Mouse (Mus musculus) olfactory bulb, adult 2 months (tissue): ENCODE measurements around the gene Izumo4. TPM values are rescaled to one million over a fixed set of nuclear protein-coding genes. Genes with fewer than 3 reads are reported as not detected.

Source experiments
- H3K27ac ChIP-seq: fragments of 200-500 bp; 2 replicates; pipeline ENCODE4 v1.5.1; 2012; ENCODE audit warnings: low read depth, low read length; ENCODE audit not compliant: insufficient read depth
- H3K4me1 ChIP-seq: fragments of 200-500 bp; 2 replicates; pipeline ENCODE4 v1.6.1; 2012; ENCODE audit warnings: low read length; ENCODE audit not compliant: control insufficient read depth, insufficient read depth
- H3K4me3 ChIP-seq: fragments of 200-500 bp; 2 replicates; pipeline ENCODE4 v1.5.1; 2012; ENCODE audit warnings: mild to moderate bottlenecking, low read depth, low read length, moderate library complexity; ENCODE audit not compliant: insufficient read depth
- CTCF ChIP-seq: fragments of 200-500 bp; IDR thresholded peaks from 2 replicates; pipeline ENCODE4 v1.5.1; 2012; ENCODE audit warnings: low read depth, mild to moderate bottlenecking, low read length, moderate library complexity; ENCODE audit not compliant: insufficient read depth
- POLR2A ChIP-seq: fragments of 200-500 bp; IDR thresholded peaks from 2 replicates; pipeline ENCODE4 v1.6.1; 2012; ENCODE audit warnings: mild to moderate bottlenecking, low read depth, low read length, moderate library complexity; ENCODE audit not compliant: insufficient read depth
- WGBS: fragments of 180-500 bp; shearing (Covaris S2); methylation state at CpG from one replicate; pipeline ENCODE4 v1.1.7; 2018; 5-methylcytosine and 5-hydroxymethylcytosine counted together
- polyA plus RNA-seq: library from polyadenylated mRNA; stranded (reverse); fragments of >200 nt; gene quantifications from 2 replicates; pipeline ENCODE4 v1.2.4, GENCODE M21; 2012; ENCODE audit warnings: low replicate concordance; ENCODE audit not compliant: missing spikeins, insufficient read depth, insufficient read length

Gene Izumo4
- polyA plus RNA-seq, 1 experiment, result not detected

- Histone ChIP-seq H3K4me1 (peaks cover 22% of the 10 kb centered on the region), H3K27ac (no peak overlapping the region), H3K4me3 (no peak overlapping the region)
- 23% methylated on average over 1 of the region's 1 CpGs for WGBS
- TF ChIP-seq POLR2A, result no peak
- no peak for TF ChIP-seq CTCF
Observed at GRCm38 (mm10) chr10:80738657-80739056, 36.7 kb downstream of the Izumo4 start.

GRCm38 (mm10) chr10:80741146-80741545, 39.2 kb downstream of the Izumo4 start:
- Histone ChIP-seq H3K4me1 (peaks cover 20% of the 10 kb centered on the region), H3K27ac (no peak overlapping the region), H3K4me3 (peak overlapping the region; percentile 80)
- WGBS, result 4% methylated on average over 5 of the region's 5 CpGs
- TF ChIP-seq POLR2A, result no peak
- TF ChIP-seq CTCF, result no peak

DNA sequence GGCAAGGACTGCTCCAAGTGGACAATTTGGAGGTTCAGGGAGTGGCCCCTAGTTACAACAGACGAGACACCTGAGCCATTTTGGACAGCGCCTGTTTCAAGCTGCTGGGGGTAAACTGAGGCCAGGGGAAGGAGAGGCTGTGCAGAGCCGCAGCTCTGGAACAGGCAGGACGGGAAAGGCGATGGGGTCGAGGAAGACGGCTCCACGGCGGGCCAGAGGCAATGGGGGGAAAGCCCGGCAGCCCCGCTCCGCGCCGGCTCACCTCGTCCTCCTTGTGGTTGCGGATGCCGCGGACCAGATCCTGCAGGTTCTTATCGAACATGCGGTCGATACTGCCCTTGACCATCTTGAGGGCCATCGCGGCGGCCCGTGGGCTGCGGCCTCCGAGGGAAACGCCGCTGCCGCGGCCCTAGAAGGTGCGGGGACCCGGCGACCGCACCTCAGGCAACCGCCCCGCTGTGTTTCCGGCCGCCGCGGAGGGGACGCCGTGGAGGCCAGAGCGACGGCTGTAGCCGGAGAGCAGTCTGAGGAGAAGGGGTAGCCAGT, 39.7 kb downstream of the Izumo4 start:
- TF ChIP-seq POLR2A, result no peak
- no peak for TF ChIP-seq CTCF
- WGBS, result 0% methylated on average over 46 of the region's 46 CpGs
- H3K4me1 ChIP-seq, result peaks cover 18% of the 10 kb centered on the region
- H3K27ac ChIP-seq, result peak overlapping the region; percentile 29
- H3K4me3 ChIP-seq, result peak overlapping the region; percentile 80

GRCm38 (mm10) chr10:80742180-80742978, 40.4 kb downstream of the Izumo4 start, which contains the start of gene Ap3d1:
Gene Ap3d1, minus strand, starts transcription at chr10:80742264.
- TF ChIP-seq CTCF, result no peak
- peak; percentile 68; the same call in 1 of the 2 replicates for TF ChIP-seq POLR2A
- Histone ChIP-seq H3K27ac (peak within 1 kb of the TSS; percentile 29), H3K4me3 (peak within 1 kb of the TSS; percentile 80), H3K4me1 (peaks cover 12% of the 10 kb centered on the region)
- under 1% methylated on average over 24 of the region's 25 CpGs for WGBS

GRCm38 (mm10) chr10:80744262-80744661, 42.3 kb downstream of the Izumo4 start:
- H3K4me3 ChIP-seq, result no peak overlapping the region
- 55% methylated on average over 5 of the region's 5 CpGs for WGBS
- H3K4me1 ChIP-seq, result peaks cover 16% of the 10 kb centered on the region
- TF ChIP-seq POLR2A (no peak), CTCF (no peak)
- H3K27ac ChIP-seq, result no peak overlapping the region

- WGBS, result 12% methylated on average over 3 of the region's 3 CpGs
- H3K27ac ChIP-seq, result no peak overlapping the region
- H3K4me1 ChIP-seq, result peaks cover 24% of the 10 kb centered on the region
- no peak overlapping the region for H3K4me3 ChIP-seq
- peak; percentile 59; the same call in 1 of the 2 replicates for TF ChIP-seq CTCF
- TF ChIP-seq POLR2A, result no peak
Observed at GRCm38 (mm10) chr10:80747410-80747809, 45.4 kb downstream of the Izumo4 start.

DNA sequence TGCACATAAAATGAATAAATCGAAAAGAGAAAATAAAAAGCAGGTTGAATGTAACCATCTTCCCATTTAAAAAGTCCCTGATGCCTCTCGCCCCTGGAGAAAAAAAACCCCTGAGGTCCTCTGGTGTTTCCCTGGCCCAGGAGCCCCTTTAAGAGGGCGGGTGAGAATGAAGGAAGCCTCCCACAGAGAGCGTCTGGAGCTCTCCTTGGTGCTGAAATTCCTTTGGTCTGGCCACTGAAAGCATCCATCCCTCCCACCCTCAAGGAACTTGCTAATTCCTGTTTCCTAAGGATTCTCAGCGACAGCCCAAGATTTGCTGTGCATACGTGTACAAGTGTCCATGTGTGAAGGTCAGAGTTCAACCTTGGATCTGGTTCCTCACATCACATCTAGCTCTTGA, 46.6 kb downstream of the Izumo4 start:
- WGBS, result 30% methylated on average over 6 of the region's 6 CpGs
- no peak for TF ChIP-seq CTCF
- TF ChIP-seq POLR2A, result no peak
- Histone ChIP-seq H3K4me1 (peaks cover 23% of the 10 kb centered on the region), H3K4me3 (no peak overlapping the region), H3K27ac (no peak overlapping the region)

DNA sequence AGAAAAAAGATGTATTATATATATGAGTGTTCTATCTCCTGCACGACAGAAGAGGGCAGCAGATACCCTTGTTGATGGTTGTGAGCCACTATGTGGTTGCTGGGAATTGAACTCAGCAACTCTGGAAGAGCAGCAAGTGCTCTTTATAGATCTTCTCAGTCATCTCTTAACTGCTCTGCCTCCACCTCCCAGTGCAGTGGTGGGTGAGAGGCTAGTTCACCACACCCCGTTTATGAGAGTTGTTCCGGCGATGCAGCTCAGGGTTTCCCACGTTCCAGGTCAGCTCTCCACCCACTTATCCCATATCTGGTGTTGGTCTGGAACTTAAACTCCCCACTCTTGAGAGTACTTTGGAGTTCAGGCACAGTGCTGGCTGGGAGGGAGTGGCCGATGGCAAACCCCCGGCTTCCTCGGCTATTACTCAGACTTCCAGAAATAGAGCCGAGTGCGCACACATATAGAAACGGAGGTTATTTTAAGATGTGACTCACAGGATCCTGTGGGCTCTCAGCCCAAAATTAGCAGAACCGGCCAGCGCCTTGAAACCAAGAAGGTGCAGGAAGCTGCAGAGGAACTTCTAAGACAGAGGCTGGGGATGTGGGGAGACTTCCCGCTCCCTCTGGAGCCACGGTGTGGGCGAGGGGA, 49.3 kb downstream of the Izumo4 start:
- 4% methylated on average over 16 of the region's 16 CpGs for WGBS
- Histone ChIP-seq H3K4me3 (peak overlapping the region; percentile 10; the same call in 1 of the 2 replicates), H3K4me1 (peaks cover 26% of the 10 kb centered on the region), H3K27ac (peak overlapping the region; percentile 93)
- no peak for TF ChIP-seq POLR2A

DNA sequence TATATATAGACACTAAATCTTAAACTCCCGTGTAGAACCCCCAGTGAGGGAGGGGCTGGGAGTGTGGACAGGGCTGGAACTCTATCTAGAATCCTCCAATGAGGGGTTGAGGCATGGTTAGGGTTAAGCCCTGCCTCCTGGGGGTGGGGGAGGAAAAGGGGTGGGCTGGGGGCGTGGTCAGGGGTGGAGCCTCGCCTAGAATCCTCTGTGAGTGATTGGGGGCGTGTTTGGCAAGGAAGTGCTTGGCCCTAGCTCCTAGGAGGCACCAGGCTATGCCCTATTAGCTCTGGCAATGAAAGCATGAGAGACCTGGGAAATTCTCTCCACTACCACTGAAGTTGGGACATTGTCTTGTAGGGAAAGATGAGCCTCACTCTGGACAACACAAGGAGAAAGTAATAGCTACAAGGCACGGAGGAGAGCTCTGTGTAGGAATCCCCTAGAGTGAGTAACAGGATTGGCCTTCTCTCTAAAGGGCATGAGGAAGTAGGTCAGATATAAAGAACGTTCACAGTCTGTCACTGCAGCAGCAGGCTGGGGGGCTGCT, 50.2 kb downstream of the Izumo4 start:
- peaks cover 34% of the 10 kb centered on the region for H3K4me1 ChIP-seq
- H3K4me3 ChIP-seq, result peak overlapping the region; percentile 10; the same call in 1 of the 2 replicates
- H3K27ac ChIP-seq, result peak overlapping the region; percentile 93
- no peak for TF ChIP-seq CTCF
- no peak for TF ChIP-seq POLR2A
- 4% methylated on average over 6 of the region's 6 CpGs for WGBS
